Mouse (Mus musculus) thymus, postnatal 25 days (tissue): ENCODE measurements around the gene Gm49510.

Experiments used
- DNase-seq: peaks from one replicate; pipeline ENCODE4 v3.0.0; 2022

Gm49510 gene

GRCm38 (mm10) chr15:78878792-78879516, 20.5 kb upstream of the Gm49510 start:
- DNase-seq: peak; percentile 27

GRCm38 (mm10) chr15:78880432-78880831, 19.0 kb upstream of the Gm49510 start:
- DNase-seq: no peak

DNA sequence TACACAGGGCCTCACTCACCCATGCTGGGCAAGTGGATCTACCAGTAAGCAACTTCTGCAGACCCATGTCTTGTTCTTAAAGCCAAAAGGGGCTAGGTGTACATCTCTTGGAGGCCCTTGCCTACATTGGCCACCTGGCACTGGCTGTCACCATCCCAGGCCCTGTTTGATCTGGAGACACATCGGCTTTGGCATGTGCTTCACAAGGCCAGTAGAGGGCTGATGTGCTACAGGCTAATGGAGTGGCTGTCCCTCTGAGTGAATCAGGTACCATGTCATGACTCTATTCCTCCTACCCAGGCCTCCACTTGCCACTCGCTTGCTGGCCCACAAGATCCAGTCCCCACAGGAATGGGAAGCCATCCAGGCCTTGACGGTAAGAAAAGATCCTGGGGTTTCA, 17.6 kb upstream of the Gm49510 start:
- no peak for DNase-seq

- DNase-seq: no peak
Measured at GRCm38 (mm10) chr15:78889401-78889853, 10.0 kb upstream of the Gm49510 start.

- no peak for DNase-seq
Measured at GRCm38 (mm10) chr15:78892440-78892839, 7.0 kb upstream of the Gm49510 start.

DNA sequence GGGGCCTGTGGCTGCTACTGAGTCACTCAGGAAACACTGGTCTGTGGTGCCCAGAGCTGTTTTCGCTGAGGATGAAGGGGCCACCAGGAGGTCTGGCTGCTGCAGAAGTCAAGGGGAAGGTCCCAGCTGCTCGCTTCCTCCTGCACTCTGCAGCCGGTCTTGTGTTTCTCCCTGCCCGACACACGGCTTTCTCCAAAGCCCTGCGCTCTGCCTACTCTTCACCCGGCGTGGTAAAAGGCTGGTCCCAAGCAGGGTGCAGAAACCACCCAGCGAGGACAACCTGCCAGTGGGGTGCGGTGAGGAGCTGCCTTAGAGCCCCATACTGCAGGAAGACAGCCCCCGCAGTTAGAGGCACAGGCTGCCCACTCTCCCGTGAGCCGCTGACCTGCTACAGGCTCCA, 4.7 kb upstream of the Gm49510 start:
- peak; percentile 58 for DNase-seq

DNA sequence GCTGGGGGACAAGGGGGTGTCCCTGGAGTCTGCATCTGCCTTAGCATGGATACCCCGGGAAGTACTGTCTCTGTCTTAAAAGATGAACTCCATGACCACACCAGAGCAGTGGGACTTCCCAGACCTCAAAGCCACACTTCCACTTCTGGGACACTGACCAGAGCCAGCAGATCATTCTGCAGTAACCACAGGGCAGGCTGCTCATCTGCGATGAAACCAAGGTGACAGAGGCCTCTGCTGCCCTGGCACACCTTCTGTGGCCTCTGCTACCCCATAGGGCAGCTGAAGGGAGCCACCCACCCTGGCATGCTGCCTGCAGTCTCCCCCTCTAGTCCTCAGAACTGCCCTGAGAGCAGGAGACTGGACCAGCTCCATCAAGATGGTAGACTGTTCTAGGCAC, 3.7 kb upstream of the Gm49510 start:
- no peak for DNase-seq

DNA sequence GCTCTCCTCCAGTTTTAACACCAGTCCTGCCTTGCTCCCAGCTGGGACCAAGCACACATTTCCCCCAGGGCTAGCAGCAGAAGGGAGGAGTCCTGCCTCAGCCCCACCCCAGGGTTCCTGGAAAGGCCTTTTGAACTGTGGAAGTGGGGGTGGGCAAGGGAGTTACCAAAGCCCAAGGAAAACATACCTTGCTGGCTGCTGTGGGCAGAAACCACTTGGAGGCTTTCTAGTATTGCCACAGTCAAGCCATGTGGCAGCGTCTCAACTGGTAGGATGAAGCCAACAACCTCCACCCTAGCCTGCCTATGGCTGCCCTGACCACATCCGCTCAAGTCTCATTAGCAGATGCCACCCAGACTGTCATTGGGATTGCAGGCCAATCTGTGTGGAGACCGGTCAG, 3.3 kb upstream of the Gm49510 start:
- peak; percentile 51 for DNase-seq

GRCm38 (mm10) chr15:78897488-78897887, 2.0 kb upstream of the Gm49510 start:
- DNase-seq: no peak

DNA sequence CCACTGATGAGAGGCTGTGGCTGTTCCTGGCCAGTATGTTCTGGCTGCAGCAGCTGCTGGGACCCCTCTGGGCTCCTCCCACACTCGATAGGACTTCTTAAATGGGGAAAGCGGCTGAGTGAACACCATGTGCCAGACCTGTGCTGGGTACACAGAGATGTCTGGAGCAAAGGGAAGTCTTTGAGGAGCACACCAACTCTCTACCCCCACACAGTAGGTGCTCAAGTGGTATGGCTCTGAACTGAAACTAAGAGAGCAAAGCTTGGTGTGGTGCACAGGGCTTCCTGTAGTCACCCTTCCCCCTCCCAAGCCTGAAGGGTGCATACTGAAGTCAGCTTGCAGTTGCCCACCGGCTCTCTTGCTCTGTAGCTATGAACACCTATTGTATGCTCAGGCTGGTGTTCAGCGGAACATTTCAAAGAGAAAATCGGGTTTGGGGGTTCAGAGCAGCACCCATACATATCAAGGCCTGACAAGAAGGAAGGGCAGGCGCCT, 913 bp upstream of the Gm49510 start:
- peak; percentile 74 for DNase-seq

GRCm38 (mm10) chr15:78899740-78900584, 495 bp downstream of the Gm49510 start, which contains the start of gene Sh3bp1:
TSS of gene Sh3bp1 (plus strand) at chr15:78899768.
- DNase-seq: peak; percentile 84

DNA sequence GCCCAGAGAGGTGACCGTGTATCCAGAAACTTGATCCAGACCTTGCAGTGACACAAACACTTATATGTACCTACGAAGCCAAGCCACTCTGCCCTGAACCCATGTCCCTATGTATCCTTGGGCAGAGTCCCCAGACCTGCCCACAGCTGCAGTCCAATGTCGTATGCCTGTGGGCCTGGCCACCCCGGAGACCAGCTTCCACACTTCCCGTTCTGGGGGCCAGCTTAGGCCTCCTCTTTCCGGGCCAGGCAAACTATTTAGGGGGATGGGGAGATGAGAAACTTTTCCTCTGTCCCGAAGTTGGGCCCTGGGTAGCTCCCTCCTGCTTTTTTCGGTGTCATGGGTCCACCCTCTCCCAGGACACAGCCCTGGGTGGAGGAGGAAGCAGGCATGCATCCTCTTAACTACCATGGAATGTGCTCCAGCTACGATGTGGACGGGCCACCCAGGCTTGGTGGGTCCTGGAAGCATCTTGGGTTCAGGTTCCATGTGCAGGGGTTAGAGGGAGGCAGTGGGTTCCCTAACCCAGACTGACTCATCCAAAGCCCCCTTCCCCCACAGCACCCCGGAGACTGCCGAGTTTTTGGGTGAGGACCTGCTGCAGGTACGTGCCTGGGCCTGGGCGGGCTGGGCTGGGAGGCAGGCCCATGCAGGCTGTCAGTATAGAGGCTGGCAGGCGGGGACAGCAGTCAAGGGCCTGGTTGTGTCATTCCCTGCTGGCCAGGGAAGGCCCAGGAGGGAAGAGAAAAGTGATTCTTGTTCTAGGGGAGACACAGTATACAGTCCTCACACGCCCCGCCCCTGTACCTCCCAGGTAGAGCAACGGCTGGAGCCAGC, 1.3 kb downstream of the Gm49510 start:
- no peak for DNase-seq

GRCm38 (mm10) chr15:78901422-78901789, 1.9 kb downstream of the Gm49510 start:
- DNase-seq: no peak

DNA sequence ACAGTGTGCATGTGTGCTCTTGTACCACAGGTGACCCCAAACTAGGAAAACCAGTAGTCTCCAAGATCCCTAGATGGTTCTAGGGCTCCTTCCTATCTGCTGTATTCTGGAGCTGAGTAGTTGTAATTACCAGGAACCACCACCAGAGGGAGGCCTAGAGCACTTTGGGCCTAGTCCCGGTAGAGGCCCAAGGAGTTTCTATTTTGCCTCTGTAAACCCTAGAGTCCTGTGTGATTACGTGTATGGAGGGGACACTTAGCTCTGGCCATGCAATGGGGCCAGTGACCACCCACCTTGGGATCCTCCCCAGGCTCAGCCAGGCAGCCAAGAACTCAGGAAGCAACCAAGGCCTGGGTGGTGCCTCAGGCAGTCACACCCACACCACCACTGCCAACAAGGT, 3.8 kb downstream of the Gm49510 start:
- peak; percentile 83 for DNase-seq

DNA sequence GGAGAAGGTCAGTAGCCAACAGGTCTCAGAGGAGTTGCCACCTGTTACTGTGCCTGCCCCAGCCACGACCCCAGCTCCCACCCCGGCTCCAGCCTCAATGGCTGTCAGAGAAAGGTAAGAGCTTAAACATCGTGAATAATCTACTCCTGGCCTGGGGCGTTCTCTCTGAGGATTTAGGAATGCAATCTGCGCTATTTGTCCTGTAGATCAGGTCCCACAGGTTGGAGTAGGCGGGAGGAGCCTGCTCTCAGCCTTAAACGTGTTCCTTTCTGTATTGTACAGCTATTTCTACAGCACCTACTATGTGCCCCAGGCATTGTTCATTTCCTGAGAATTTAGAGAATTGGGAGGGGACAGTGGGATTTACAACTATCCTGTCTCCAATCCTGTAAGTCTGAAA, 8.9 kb downstream of the Gm49510 start:
- no peak for DNase-seq

DNA sequence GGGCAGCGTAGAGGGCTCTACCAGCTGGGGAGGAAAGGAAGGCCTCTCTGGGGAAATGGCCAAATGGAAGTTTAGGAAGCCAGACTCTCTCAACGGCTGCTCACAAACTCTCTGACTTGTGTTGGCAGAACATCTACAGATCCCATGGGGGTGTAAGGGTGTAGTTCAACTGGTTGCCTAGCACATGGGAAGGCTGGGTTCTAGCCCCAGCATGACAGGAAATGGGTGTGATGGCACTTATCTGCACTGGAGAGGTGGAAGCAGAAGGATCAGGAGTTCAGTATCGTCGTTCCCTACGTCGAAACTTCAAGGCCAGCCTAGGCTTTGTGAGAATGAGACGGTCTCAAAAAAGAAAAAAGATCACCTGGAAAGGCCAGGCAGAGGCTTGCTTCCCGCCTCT, 9.5 kb downstream of the Gm49510 start:
- DNase-seq: no peak

- DNase-seq: peak; percentile 53
Measured at GRCm38 (mm10) chr15:78912040-78912439, 12.6 kb downstream of the Gm49510 start.

DNA sequence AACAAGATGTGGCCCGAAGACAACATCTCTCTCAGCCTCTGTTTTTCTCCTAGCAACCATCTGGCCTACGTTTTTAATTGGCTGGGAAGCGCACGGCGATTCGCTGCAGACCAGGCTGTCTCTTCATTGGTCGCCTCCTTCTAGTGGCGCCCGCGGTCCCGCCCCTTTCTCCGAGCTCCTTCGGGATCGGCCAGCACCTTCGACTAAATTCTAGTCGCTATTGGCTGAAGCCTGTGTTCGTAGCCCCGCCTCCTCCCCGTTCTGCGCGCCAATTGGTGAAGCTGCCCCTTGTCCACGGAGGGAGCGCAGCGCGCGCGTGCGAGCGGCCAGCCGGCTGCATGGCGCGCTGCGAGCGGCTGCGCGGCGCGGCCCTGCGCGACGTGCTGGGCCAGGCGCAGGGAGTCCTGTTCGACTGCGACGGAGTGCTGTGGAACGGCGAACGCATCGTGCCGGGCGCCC, 14.2 kb downstream of the Gm49510 start, which contains the start of gene Pdxp:
Gene Pdxp, plus strand, starts transcription at position 288 of the 459 bp plus-strand sequence.
- peak; percentile 97 for DNase-seq

DNA sequence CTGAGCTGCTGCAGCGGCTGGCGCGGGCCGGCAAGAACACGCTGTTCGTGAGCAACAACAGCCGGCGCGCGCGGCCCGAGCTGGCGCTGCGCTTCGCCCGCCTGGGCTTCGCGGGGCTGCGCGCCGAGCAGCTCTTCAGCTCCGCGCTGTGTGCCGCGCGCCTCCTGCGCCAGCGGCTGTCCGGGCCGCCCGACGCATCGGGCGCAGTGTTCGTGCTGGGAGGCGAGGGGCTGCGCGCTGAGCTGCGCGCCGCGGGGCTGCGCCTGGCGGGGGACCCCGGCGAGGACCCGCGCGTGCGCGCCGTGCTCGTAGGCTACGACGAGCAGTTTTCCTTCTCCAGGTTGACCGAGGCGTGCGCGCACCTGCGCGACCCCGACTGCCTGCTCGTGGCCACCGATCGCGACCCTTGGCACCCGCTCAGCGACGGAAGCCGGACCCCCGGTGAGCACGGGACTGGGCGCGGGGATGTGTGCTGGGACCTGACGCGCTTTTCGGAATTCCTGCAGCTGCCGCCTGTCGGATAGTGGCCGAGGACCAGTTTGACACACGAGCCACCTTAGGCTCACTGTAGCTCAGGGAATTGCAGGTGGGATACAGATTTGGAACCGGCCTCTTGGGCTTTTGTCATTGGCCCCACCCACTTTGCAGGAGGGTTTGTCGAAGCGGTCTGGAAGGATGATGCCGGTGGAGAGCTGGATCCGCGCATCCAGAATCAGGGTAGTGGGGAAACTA, 14.8 kb downstream of the Gm49510 start:
- DNase-seq: no peak

DNA sequence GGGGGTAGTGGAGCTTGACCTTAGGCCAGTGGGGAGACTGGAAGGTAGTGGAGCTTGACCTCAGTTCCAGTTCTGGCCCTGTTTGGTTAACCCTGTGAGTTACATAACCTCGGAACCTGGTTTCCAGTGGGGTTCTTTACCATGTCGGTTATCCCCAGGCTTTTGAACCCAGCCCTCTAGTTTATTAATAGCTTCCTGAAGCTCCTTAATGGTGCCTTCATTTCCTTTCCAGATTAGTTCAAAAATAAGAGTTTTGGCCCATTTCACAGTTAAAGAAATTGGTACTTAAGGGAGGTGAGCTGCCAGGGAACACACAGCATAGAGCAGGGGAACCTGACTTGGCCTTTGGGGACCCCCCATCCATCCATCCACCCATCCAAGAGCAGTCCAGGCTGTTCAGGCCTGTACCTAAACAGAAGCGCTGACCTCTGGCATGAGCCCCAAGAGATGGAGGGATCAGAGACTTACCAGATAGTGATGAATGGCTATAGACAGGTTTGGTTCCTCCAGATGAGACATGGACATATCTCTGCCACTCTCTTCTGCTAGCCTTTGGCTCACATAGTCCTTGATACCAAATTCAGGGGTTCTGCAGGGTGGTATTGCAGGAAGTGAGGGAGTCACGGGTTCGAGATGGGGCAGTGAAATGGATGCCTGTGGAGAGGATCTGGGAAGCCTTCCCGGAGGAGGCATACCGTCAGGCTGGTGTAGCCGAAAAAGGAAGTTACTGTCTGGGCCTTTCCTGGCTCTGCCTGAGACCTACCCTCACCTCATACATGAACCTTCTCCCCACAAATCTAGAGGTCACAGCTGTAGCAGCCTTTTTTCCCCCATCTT, 15.6 kb downstream of the Gm49510 start:
- DNase-seq: no peak

- DNase-seq: peak; percentile 77
Measured at GRCm38 (mm10) chr15:78915660-78916017, 16.2 kb downstream of the Gm49510 start.
